Mouse (Mus musculus): ENCODE data around the gene Lbx2.

- TF ChIP-seq CTCF (IDR thresholded peaks at IDR 0.05; ENCODE audit: low read depth, low read length) (no peak), POLR2A (IDR thresholded peaks at IDR 0.05; ENCODE audit: borderline replicate concordance, low read depth, low read length) (no peak)
Measured at GRCm38 (mm10) chr6:83070247-83070310, 16.1 kb upstream of the Lbx2 start, which contains the start of gene Tlx2.

All from bone marrow macrophage, adult 2 months (primary cell).